Mouse (Mus musculus) MEL (cell line): Measurements from ENCODE around the gene Hba-a2. TPM values are rescaled to one million over a fixed set of nuclear protein-coding genes. Genes with fewer than 3 reads are reported as not detected.
"Not testable (repeated sequence)": the region's sequence is repeated elsewhere in the genome, so short reads cannot be mapped to it uniquely, and the experiment has no call there.

Experiments used
- DNase-seq: peaks from one replicate; pipeline ENCODE4 v3.0.0; 2011; ENCODE audit warnings: low read depth, low spot score
- H3K27ac ChIP-seq: 2 replicates; pipeline ENCODE4 v1.5.1; 2012; ENCODE audit warnings: low read depth, mild to moderate bottlenecking, control low read depth, low read length, moderate library complexity; ENCODE audit not compliant: control insufficient read depth
- H3K27me3 ChIP-seq, 2 experiments: fragments of 150-350 bp in 1 of 2; sonication (generic) in 1 of 2; 2 replicates each; pipeline ENCODE4 v1.6.1; 2012; ENCODE audit warnings: low read length in 2 of 2, mild to moderate bottlenecking in 2 of 2, improper control_type of control experiment in 1 of 2, moderate library complexity in 1 of 2; ENCODE audit not compliant: insufficient read depth in 2 of 2, control insufficient read depth in 1 of 2
- H3K36me3 ChIP-seq, 2 experiments: 2 replicates each; pipeline ENCODE4 v1.6.1; 2012 to 2014; ENCODE audit warnings: low read length in 2 of 2, improper control_type of control experiment in 1 of 2, inconsistent platforms in 1 of 2, mild to moderate bottlenecking in 1 of 2; ENCODE audit not compliant: insufficient read depth in 2 of 2, control insufficient read depth in 1 of 2
- H3K4me1 ChIP-seq, 2 experiments: fragments of 150-350 bp in 1 of 2; sonication (generic) in 1 of 2; 2 replicates each; pipeline ENCODE4 v1.6.1; 2012; ENCODE audit warnings: low read length in 2 of 2, improper control_type of control experiment in 1 of 2, mild to moderate bottlenecking in 1 of 2; ENCODE audit not compliant: insufficient read depth in 2 of 2, control insufficient read depth in 1 of 2
- H3K4me3 ChIP-seq, 2 experiments: fragments of 150-350 bp in 1 of 2; sonication (generic) in 1 of 2; 2 replicates each; pipeline ENCODE4 v1.5.1; 2012; ENCODE audit warnings: low read depth in 2 of 2, low read length in 2 of 2, mild to moderate bottlenecking in 2 of 2, moderate library complexity in 2 of 2, control low read depth in 1 of 2, improper control_type of control experiment in 1 of 2; ENCODE audit not compliant: control insufficient read depth in 1 of 2, insufficient read depth in 1 of 2
- H3K79me2 ChIP-seq: 2 replicates; pipeline ENCODE4 v1.6.1; 2012; ENCODE audit warnings: mild to moderate bottlenecking, low read length, moderate library complexity; ENCODE audit not compliant: control insufficient read depth, poor library complexity, insufficient read depth
- H3K9ac ChIP-seq: 2 replicates; pipeline ENCODE4 v1.6.1; 2012; ENCODE audit warnings: low read depth, mild to moderate bottlenecking, control low read depth, low read length, moderate library complexity; ENCODE audit not compliant: control insufficient read depth, poor library complexity, severe bottlenecking
- H3K9me3 ChIP-seq: fragments of 150-350 bp; sonication (generic); replicated peaks from 2 replicates; pipeline ENCODE4 v1.6.1; 2012; ENCODE audit warnings: mild to moderate bottlenecking, low read length, improper control_type of control experiment, moderate library complexity; ENCODE audit not compliant: insufficient read depth
- BHLHE40 ChIP-seq: IDR thresholded peaks from 2 replicates; pipeline ENCODE4 v1.6.1; 2012; ENCODE audit warnings: low read depth, mild to moderate bottlenecking, inconsistent platforms, low read length, improper control_type of control experiment, borderline replicate concordance
- CHD1 ChIP-seq: IDR thresholded peaks from 2 replicates; pipeline ENCODE4 v1.6.1; 2012; ENCODE audit warnings: low read depth, mild to moderate bottlenecking, inconsistent platforms, low read length, improper control_type of control experiment
- CHD2 ChIP-seq: IDR thresholded peaks from 2 replicates; pipeline ENCODE4 v1.6.1; 2011; ENCODE audit warnings: low read length, improper control_type of control experiment
- E2F4 ChIP-seq: IDR thresholded peaks from 2 replicates; pipeline ENCODE4 v1.6.1; 2011; ENCODE audit warnings: low read depth, low read length, improper control_type of control experiment, borderline replicate concordance
- ELF1 ChIP-seq: IDR thresholded peaks from 2 replicates; pipeline ENCODE4 v1.6.1; 2014; ENCODE audit warnings: low read depth, mild to moderate bottlenecking, inconsistent platforms, low read length, improper control_type of control experiment, moderate library complexity
- EP300 ChIP-seq, 2 experiments: IDR thresholded peaks; 2 replicates each; pipeline ENCODE4 v1.6.1; 2011; ENCODE audit warnings: improper control_type of control experiment in 2 of 2, low read length in 2 of 2, low read depth in 1 of 2, mild to moderate bottlenecking in 1 of 2
- ETS1 ChIP-seq: IDR thresholded peaks from 2 replicates; pipeline ENCODE4 v1.6.1; 2012; ENCODE audit warnings: low read depth, mild to moderate bottlenecking, inconsistent platforms, low read length, improper control_type of control experiment, moderate library complexity
- GABPA ChIP-seq: IDR thresholded peaks from 2 replicates; pipeline ENCODE4 v1.6.1; 2012; ENCODE audit warnings: low read depth, mild to moderate bottlenecking, inconsistent platforms, low read length, improper control_type of control experiment, moderate library complexity
- GATA1 ChIP-seq: IDR thresholded peaks from 2 replicates; pipeline ENCODE4 v1.6.1; 2011; ENCODE audit warnings: low read depth, low read length, improper control_type of control experiment
- KAT2A ChIP-seq: conservative IDR thresholded peaks from 2 replicates; pipeline ENCODE4 v1.6.1; 2012; ENCODE audit warnings: low read depth, low read length, improper control_type of control experiment, inconsistent platforms
- MAX ChIP-seq: IDR thresholded peaks from 2 replicates; pipeline ENCODE4 v1.6.1; 2011; ENCODE audit warnings: low read length, improper control_type of control experiment
- MXI1 ChIP-seq: IDR thresholded peaks from 2 replicates; pipeline ENCODE4 v1.6.1; 2011; ENCODE audit warnings: mild to moderate bottlenecking, low read depth, low read length, improper control_type of control experiment
- NELFE ChIP-seq: IDR thresholded peaks from 2 replicates; pipeline ENCODE4 v1.6.1; 2011; ENCODE audit warnings: low read depth, low read length, improper control_type of control experiment
- POLR2A ChIP-seq, 2 experiments: IDR thresholded peaks; 2 replicates each; pipeline ENCODE4 v1.6.1; 2011 to 2012; ENCODE audit warnings: low read length in 2 of 2, mild to moderate bottlenecking in 2 of 2, control low read depth in 1 of 2, improper control_type of control experiment in 1 of 2, low read depth in 1 of 2, moderate library complexity in 1 of 2; ENCODE audit not compliant: control insufficient read depth in 1 of 2, insufficient read depth in 1 of 2, poor library complexity in 1 of 2
- POLR2AphosphoS2 ChIP-seq: IDR thresholded peaks from 2 replicates; pipeline ENCODE4 v1.6.1; 2011; ENCODE audit warnings: low read length, improper control_type of control experiment
- RAD21 ChIP-seq: IDR thresholded peaks from 2 replicates; pipeline ENCODE4 v1.6.1; 2011; ENCODE audit warnings: mild to moderate bottlenecking, low read depth, low read length, improper control_type of control experiment
- SIN3A ChIP-seq: IDR thresholded peaks from 2 replicates; pipeline ENCODE4 v1.6.1; 2012; ENCODE audit warnings: low read length, improper control_type of control experiment, inconsistent platforms
- TBP ChIP-seq: IDR thresholded peaks from 2 replicates; pipeline ENCODE4 v1.8.0; 2011; ENCODE audit warnings: low read depth, low read length, improper control_type of control experiment
- UBTF ChIP-seq: IDR thresholded peaks from 2 replicates; pipeline ENCODE4 v1.6.1; 2012; ENCODE audit warnings: low read depth, mild to moderate bottlenecking, inconsistent platforms, low read length, improper control_type of control experiment, moderate library complexity, borderline replicate concordance; ENCODE audit not compliant: insufficient read depth
- USF1 ChIP-seq: IDR thresholded peaks from 2 replicates; pipeline ENCODE4 v1.6.1; 2014; ENCODE audit warnings: low read depth, mild to moderate bottlenecking, inconsistent platforms, low read length, improper control_type of control experiment, moderate library complexity
- USF2 ChIP-seq, 2 experiments: IDR thresholded peaks; 2 replicates each; pipeline ENCODE4 v1.6.1; 2011 to 2012; ENCODE audit warnings: improper control_type of control experiment in 2 of 2, low read length in 2 of 2, borderline replicate concordance in 1 of 2, inconsistent platforms in 1 of 2, low read depth in 1 of 2, mild to moderate bottlenecking in 1 of 2; ENCODE audit not compliant: insufficient read depth in 1 of 2
- ZNF384 ChIP-seq: IDR thresholded peaks from 2 replicates; pipeline ENCODE4 v1.6.1; 2012; ENCODE audit warnings: low read depth, mild to moderate bottlenecking, inconsistent platforms, low read length, improper control_type of control experiment
- polyA plus RNA-seq, 2 experiments: library from polyadenylated mRNA; stranded (reverse) in 1 of 2; unstranded in 1 of 2; fragments of >175 nt in 1 of 2; fragments of >200 nt in 1 of 2; gene quantifications; 2 replicates each; pipeline versions ENCODE4 v1.2.1 to v1.2.4; 2012; ENCODE audit warnings: low replicate concordance in 2 of 2, low read depth in 1 of 2; ENCODE audit not compliant: insufficient read length in 2 of 2, insufficient read depth in 1 of 2, missing spikeins in 1 of 2
- total RNA-seq: library from RNA; depleted of rRNA; stranded (reverse); fragments of 300-350 nt; gene quantifications from 2 replicates; pipeline ENCODE4 v1.2.3, GENCODE M21; 2012

The Hba-a2 gene
- total and polyA plus RNA-seq, 3 experiments = 202 to 432 (median 313) TPM

DNA sequence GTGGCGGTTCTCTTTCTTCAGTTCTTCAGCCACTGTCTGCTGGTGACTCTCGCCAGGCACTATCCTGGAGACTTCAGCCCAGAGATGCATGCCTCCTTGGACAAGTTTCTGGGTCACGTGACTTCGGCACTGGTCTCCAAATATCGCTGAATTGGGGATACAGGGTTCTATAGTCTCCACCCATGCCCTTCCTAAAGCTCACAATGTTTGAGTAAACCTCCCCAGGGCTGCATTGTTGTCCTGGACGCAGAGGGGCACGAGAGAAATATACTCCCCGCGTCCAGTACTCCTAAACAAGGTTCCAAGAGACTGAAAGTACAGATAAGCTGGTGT, 8.8 kb upstream of the Hba-a2 start:
- Histone ChIP-seq H3K27me3 (no peaks in the 10 kb centered on the region), H3K79me2 (no peaks in the 10 kb centered on the region), H3K36me3 (peaks cover 0 to 2% of the 10 kb centered on the region in 2 experiments; a peak in 2 of 4 replicates), H3K9ac (peak overlapping the region; percentile 51), H3K4me3 (peak overlapping the region; percentile 55 to 65), H3K4me1 (peaks cover 3 to 7% of the 10 kb centered on the region in 2 experiments; a peak in 3 of 4 replicates)
- TF ChIP-seq ZNF384 (no peak), CHD2 (no peak), GATA1 (no peak), E2F4 (no peak), POLR2A (IDR thresholded peaks at IDR 0.05; ENCODE audit: control insufficient read depth in 1 of 2, insufficient read depth in 1 of 2, low read depth in 1 of 2, low read length in 2 of 2, poor library complexity in 1 of 2) (no peak), RAD21 (no peak), SIN3A (no peak), EP300 (IDR thresholded peaks at IDR 0.05; ENCODE audit: low read depth in 1 of 2, low read length in 2 of 2) (no peak), KAT2A (no peak), USF2 (IDR thresholded peaks at IDR 0.05; ENCODE audit: borderline replicate concordance in 1 of 2, insufficient read depth in 1 of 2, low read depth in 1 of 2, low read length in 2 of 2) (peak; percentile 39 to 70), POLR2AphosphoS2 (no peak), TBP (no peak), ETS1 (no peak), NELFE (no peak), MXI1 (no peak), GABPA (no peak), ELF1 (no peak), USF1 (peak; percentile 93), UBTF (no peak), BHLHE40 (peak; percentile 59; the same call in 1 of the 2 replicates), CHD1 (no peak), MAX (peak; percentile 25; the same call in 1 of the 2 replicates)
- TF ChIP-seq, all 39 proteins: peak for 4
- H3K9me3 ChIP-seq = no peaks in the 10 kb centered on the region
- DNase-seq = peak; percentile 53
- H3K27ac ChIP-seq = no peak overlapping the region

DNA sequence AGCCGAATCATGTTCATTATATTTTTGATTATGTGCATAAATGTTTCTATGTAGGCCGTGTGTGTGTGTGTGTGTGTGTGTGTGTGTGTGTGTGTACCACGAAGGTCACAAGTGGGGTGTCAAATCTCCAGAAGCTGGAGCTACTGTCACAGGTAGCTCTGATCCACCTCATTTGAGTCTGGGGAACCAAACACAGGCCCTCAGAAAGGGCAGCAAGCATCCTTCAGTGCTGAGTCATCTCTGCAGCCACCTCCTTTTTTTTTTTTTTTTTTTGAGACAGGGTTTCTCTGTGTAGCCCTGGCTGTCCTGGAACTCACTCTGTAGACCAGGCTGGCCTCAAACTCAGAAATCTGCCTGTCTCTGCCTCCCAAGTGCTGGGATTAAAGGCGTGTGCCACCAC, 3.5 kb upstream of the Hba-a2 start:
- not testable (repeated sequence) for H3K9me3 ChIP-seq, H3K4me3 ChIP-seq, H3K4me1 ChIP-seq, H3K9ac ChIP-seq, DNase-seq, H3K36me3 ChIP-seq, H3K27me3 ChIP-seq, H3K27ac ChIP-seq, H3K79me2 ChIP-seq
- peak; percentile 76 for TF ChIP-seq ZNF384
